8 mouse cellular contexts compared by ENCODE assay signal in the genomic region with DNA sequence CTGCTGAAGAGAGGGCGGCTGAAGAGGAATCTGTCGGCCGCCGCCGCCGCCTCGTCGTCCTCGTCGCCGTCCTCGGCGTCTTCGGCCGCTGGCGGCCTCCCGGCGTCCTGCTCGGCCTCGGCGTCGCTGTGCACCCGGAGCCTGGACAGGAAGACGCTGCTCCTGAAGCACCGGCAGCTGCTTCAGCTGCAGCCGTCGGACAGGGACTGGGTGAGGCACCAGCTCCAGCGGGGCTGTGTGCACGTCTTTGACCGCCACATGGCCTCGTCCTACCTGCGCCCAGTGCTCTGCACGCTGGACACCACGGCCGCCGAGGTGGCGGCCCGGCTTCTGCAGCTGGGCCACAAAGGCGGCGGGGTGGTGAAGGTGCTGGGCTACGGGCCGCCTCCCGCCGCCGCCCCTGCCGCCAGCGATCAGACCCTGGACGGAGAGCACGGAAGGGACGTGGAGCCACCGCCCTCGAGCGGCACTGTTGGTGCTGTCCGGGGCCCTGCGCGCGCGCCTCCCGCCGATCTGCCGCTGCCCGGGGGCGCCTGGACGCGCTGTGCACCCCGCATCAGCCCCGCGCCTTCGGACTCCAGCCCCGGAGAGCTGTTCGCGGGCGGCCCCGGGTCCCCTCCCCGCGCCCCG. TPM values are rescaled to one million over a fixed set of nuclear protein-coding genes. Genes with fewer than 3 reads are reported as not detected.
DNase-seq lines count a peak whose midpoint lies in the region; ATAC-seq and TF ChIP-seq lines count a peak whose summit lies in the region.

No protein-coding gene starts in this region.

- H3K4me1 ChIP-seq in embryonic facial prominence, embryonic 10.5 days: peaks cover 50% of the 10 kb centered on the region
- 0 out of 2 replicates have a peak, but pooled peaks cover 2% of the 10 kb centered on the region for H3K4me1 ChIP-seq in heart, embryonic 12.5 days (replicated peaks)
- peaks cover 5% of the 10 kb centered on the region; the same call in 1 of the 2 replicates for H3K4me1 ChIP-seq in kidney, postnatal 0 days (replicated peaks; ENCODE audit: insufficient read depth, low read length)
- H3K4me1 ChIP-seq in lung, adult 2 months (ENCODE audit: control insufficient read depth, insufficient read depth, low read length): peaks cover 9% of the 10 kb centered on the region; the same call in 1 of the 2 replicates
- H3K4me1 ChIP-seq in olfactory bulb, adult 2 months (ENCODE audit: control insufficient read depth, insufficient read depth, low read length): peaks cover 11% of the 10 kb centered on the region
- peaks cover 13% of the 10 kb centered on the region for H3K4me1 ChIP-seq in thymus, adult 2 months (replicated peaks; ENCODE audit: control insufficient read depth, insufficient read depth, low read length)

- no peaks in the 10 kb centered on the region for H3K9me3 ChIP-seq in embryonic facial prominence, embryonic 10.5 days
- no peaks in the 10 kb centered on the region for H3K9me3 ChIP-seq in heart, embryonic 12.5 days (replicated peaks)
- no peaks in the 10 kb centered on the region for H3K9me3 ChIP-seq in kidney, postnatal 0 days (replicated peaks; ENCODE audit: low read length)

- under 1% methylated on average over 77 of the region's 77 CpGs for WGBS in embryonic facial prominence, embryonic 10.5 days
- under 1% methylated on average over 74 of the region's 77 CpGs for WGBS in heart, embryonic 12.5 days
- under 1% methylated on average over 63 of the region's 77 CpGs for WGBS in kidney, postnatal 0 days
- under 1% methylated on average over 51 of the region's 77 CpGs for WGBS in lung, adult 2 months
- under 1% methylated on average over 77 of the region's 77 CpGs for WGBS in olfactory bulb, adult 2 months
- under 1% methylated on average over 77 of the region's 77 CpGs for WGBS in thymus, adult 2 months

- peak; percentile 1; the same call in 1 of the 2 replicates for ATAC-seq in heart, embryonic 12.5 days (ENCODE audit: insufficient number of reproducible peaks, low FRiP score)
- peak; percentile 23; the same call in 1 of the 2 replicates for ATAC-seq in kidney, postnatal 0 days (replicated peaks; ENCODE audit: low FRiP score, low read depth)

- 0 out of 2 replicates have a peak, but pooled peaks have one; percentile 9 for TF ChIP-seq POLR2A in lung, adult 2 months (IDR thresholded peaks at IDR 0.05; ENCODE audit: borderline replicate concordance, extremely low read depth, low read depth, low read length)
- TF ChIP-seq POLR2A in olfactory bulb, adult 2 months (IDR thresholded peaks at IDR 0.05; ENCODE audit: insufficient read depth, low read depth, low read length): no peak
- no peak for TF ChIP-seq POLR2A in thymus, adult 2 months (IDR thresholded peaks at IDR 0.05; ENCODE audit: control insufficient read depth, extremely low read depth, insufficient read depth, low read length, poor library complexity)

- peak overlapping the region; percentile 65 for H3K4me2 ChIP-seq in heart, embryonic 12.5 days
- peak overlapping the region; percentile 70 for H3K4me2 ChIP-seq in kidney, postnatal 0 days (ENCODE audit: low read length)

- peak; percentile 74 for DNase-seq in CD4-positive helper T cell, adult 2 months (ENCODE audit: low read depth, low spot score)
- DNase-seq in adrenal gland, adult 2 months: peak; percentile 78
- peak; percentile 73 for DNase-seq in embryonic facial prominence, embryonic 10.5 days (ENCODE audit: low spot score)
- peak; percentile 67 for DNase-seq in kidney, postnatal 0 days (ENCODE audit: low spot score)
- peak; percentile 71 for DNase-seq in lung, adult 2 months
- DNase-seq in thymus, adult 2 months: peak; percentile 44

- H3K27ac ChIP-seq in embryonic facial prominence, embryonic 10.5 days (replicated peaks): peak overlapping the region; percentile 93
- peak overlapping the region; percentile 94 for H3K27ac ChIP-seq in heart, embryonic 12.5 days (ENCODE audit: poor library complexity, severe bottlenecking)
- H3K27ac ChIP-seq in kidney, postnatal 0 days: peak overlapping the region; percentile 90
- H3K27ac ChIP-seq in olfactory bulb, adult 2 months (ENCODE audit: insufficient read depth, low read depth, low read length): peak overlapping the region; percentile 47; the same call in 1 of the 2 replicates
- no peak overlapping the region for H3K27ac ChIP-seq in thymus, adult 2 months (ENCODE audit: control insufficient read depth, insufficient read depth, low read length)

- peak overlapping the region; percentile 87 for H3K4me3 ChIP-seq in embryonic facial prominence, embryonic 10.5 days
- H3K4me3 ChIP-seq in heart, embryonic 12.5 days: peak overlapping the region; percentile 94
- H3K4me3 ChIP-seq in kidney, postnatal 0 days (replicated peaks; ENCODE audit: low read depth, low read length): peak overlapping the region; percentile 87
- H3K4me3 ChIP-seq in lung, adult 2 months (replicated peaks; ENCODE audit: extremely low read depth, low read depth, low read length): peak overlapping the region; percentile 71
- H3K4me3 ChIP-seq in olfactory bulb, adult 2 months (ENCODE audit: insufficient read depth, low read depth, low read length): peak overlapping the region; percentile 89
- peak overlapping the region; percentile 92 for H3K4me3 ChIP-seq in thymus, adult 2 months (ENCODE audit: control insufficient read depth, insufficient read depth, low read length)

- peak overlapping the region; percentile 98 for H3K9ac ChIP-seq in heart, embryonic 12.5 days
- peak overlapping the region; percentile 88 for H3K9ac ChIP-seq in kidney, postnatal 0 days (ENCODE audit: low read depth, low read length)

- no peaks in the 10 kb centered on the region for H3K36me3 ChIP-seq in embryonic facial prominence, embryonic 10.5 days (replicated peaks)
- no peaks in the 10 kb centered on the region for H3K36me3 ChIP-seq in heart, embryonic 12.5 days
- H3K36me3 ChIP-seq in kidney, postnatal 0 days (ENCODE audit: insufficient read depth, low read length): no peaks in the 10 kb centered on the region
- no peaks in the 10 kb centered on the region for H3K36me3 ChIP-seq in thymus, adult 2 months (ENCODE audit: control insufficient read depth, insufficient read depth, low read length)

- TF ChIP-seq CTCF in kidney, postnatal 0 days (IDR thresholded peaks at IDR 0.05; ENCODE audit: low read depth): no peak
- TF ChIP-seq CTCF in lung, adult 2 months (IDR thresholded peaks at IDR 0.05; ENCODE audit: insufficient read depth, low read length): no peak
- TF ChIP-seq CTCF in olfactory bulb, adult 2 months (IDR thresholded peaks at IDR 0.05; ENCODE audit: insufficient read depth, low read depth, low read length): no peak
- no peak for TF ChIP-seq CTCF in thymus, adult 2 months (IDR thresholded peaks at IDR 0.05; ENCODE audit: borderline replicate concordance, control insufficient read depth, extremely low read depth, insufficient read depth, low read length, poor library complexity)

- no peaks in the 10 kb centered on the region for H3K27me3 ChIP-seq in embryonic facial prominence, embryonic 10.5 days (replicated peaks; ENCODE audit: low read depth, poor library complexity, severe bottlenecking)
- no peaks in the 10 kb centered on the region for H3K27me3 ChIP-seq in heart, embryonic 12.5 days (replicated peaks)
- no peaks in the 10 kb centered on the region for H3K27me3 ChIP-seq in kidney, postnatal 0 days (ENCODE audit: insufficient read depth, low read length)
- peaks cover 11% of the 10 kb centered on the region; the same call in 1 of the 2 replicates for H3K27me3 ChIP-seq in thymus, adult 2 months (ENCODE audit: control insufficient read depth, insufficient read depth, low read length)

RNA-seq across cellular contexts. Expression of a gene that starts 0.9 kb away (rescaled TPM):
- 10 to 100 TPM; 14.1 to 18.0 TPM for total RNA-seq in adrenal gland, adult 2 months (2021)
- polyA plus RNA-seq in adrenal gland, adult 2 months (2012; rRNA removed): 12.8 and 13.3 TPM in 2 replicates
- polyA plus RNA-seq in embryonic facial prominence, embryonic 10.5 days (2016; fragmentation: Nextera tagmentation; extraction: Ambion mirVana): 3.7 and 3.8 TPM in 2 replicates
- 4.4 and 4.8 TPM in 2 replicates for polyA plus RNA-seq in heart, embryonic 12.5 days (2016; fragmentation: Nextera tagmentation; extraction: Ambion mirVana)
- polyA plus RNA-seq in kidney, postnatal 0 days (2015; fragmentation: Nextera tagmentation; extraction: Ambion mirVana): 2.7 and 2.9 TPM in 2 replicates
- polyA plus RNA-seq in lung, adult 2 months (2012; rRNA removed): 26.8 and 31.3 TPM in 2 replicates
- not detected in 2 replicates for polyA plus RNA-seq in olfactory bulb, adult 2 months (2012; ENCODE audit: insufficient read depth, insufficient read length, low replicate concordance, missing spikeins)
- 7.0 and 7.9 TPM in 2 replicates for polyA plus RNA-seq in thymus, adult 2 months (2012; rRNA removed)
